Mouse (Mus musculus) 3T3-L1 (cell line): ENCODE data around the gene Ppm1h.
A peak's percentile ranks its signal among the peaks of the same experiment; 100 is the strongest.
"Not testable (repeated sequence)": the region's sequence is repeated elsewhere in the genome, so short reads cannot be mapped to it uniquely, and the experiment has no call there.

Experiments used
- DNase-seq: peaks from one replicate; pipeline ENCODE4 v3.0.0-alpha.2; 2015; ENCODE audit warnings: low read depth, low spot score

The Ppm1h gene

DNA sequence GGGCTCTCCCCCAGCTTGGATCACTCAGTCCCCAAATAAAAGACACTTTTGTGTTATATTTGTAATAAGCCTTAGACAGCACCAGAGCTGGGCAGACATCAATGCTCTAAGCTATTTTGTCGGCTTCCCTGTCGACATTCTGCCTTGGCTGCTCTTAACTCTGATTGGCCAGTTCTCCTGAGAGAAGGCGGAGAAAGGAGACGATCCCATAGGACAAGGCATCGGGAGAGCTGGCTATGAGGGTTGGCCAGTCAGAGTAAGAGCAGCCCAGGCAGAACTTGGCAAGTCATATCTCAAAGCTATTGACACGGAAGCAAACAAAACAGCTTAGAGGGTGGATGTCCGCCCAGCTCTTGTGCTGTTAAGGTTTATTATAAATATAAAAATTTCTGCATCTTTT, 243.7 kb downstream of the Ppm1h start:
- DNase-seq = no peak

DNA sequence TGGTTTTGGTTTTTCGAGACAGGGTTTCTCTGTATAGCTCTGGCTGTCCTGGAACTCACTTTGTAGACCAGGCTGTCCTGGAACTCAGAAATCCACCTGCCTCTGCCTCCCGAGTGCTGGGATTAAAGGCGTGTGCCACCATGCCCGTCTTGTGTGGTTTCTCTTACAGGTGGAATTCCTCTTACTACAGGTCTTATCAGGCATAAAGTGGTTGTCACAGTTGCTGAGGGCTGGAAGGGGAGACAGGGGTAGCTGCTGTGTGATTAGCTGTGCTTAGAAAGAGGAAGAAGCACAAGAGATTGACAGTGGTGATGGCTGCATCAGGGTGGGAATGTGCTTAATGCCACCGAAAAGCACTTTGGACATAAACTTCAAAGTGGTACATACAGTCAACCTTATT, 246.0 kb downstream of the Ppm1h start:
- DNase-seq = not testable (repeated sequence)

DNA sequence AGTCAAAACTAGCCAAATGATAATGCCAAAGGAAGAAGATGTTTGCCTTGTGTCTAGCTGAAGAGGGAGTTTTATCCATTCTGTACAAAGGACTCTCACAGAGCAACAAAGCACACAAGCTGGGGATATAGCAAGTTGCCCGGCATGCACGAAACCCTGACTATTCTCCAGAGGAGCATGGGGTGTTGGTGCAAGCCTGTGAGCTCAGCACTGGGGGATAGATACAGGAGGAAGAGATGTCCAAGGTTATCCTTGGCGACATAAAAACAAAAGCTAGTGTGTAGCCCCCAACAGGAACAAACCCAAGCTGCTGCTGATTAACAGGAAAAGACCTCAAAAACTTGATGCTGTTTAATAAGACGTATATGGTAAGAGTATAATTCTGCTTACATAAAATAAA, 247.7 kb downstream of the Ppm1h start:
- no peak for DNase-seq

DNA sequence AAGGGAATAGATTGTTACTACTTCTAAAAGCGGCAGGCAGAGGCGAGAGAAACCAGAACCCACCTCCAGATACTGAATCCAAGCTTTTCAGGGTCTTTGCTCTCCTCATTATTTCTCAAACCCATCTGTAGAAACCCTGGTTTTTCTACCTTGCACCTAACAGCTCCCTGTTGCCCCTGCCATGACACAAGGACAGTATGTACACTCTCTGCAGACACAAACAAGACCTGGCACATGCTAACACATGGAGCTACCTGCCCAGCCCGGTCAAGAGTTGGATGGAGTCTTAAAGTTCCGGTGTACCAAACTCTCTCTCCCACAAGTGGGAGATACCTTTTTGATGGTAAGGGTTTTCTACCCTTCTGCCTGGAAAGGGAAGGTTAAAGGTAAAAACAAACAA, 252.0 kb downstream of the Ppm1h start:
- no peak for DNase-seq

DNA sequence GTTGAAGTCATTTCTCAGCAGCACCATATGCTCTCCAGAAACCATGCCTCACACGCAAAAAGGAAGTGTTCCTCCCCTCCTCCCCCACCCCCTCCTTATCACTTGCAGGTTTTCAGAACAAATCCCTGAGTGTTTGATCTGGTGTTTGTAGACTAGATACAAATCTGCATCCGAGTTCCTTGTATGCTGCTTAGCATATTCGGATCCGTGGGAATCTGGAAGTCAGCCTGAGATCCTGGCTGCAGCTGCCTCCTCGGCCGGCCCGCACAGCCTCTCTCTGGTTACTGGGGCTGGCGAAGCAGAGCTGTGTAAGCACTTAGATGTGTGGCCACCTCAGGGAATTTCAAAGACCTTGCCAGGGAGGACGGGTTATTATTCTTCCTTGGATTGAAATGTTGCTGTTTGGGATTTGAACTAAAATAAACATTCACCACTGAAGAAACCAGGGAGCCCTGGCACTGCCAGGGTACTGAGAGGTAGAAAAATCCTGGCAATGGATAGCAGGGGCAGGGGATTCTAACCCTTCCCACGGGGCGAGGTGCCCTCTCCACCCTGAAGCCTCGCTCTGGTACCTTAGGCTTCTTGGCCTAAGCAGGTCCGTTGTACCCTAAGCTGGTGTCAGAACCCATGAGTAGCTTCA, 252.8 kb downstream of the Ppm1h start:
- no peak for DNase-seq

DNA sequence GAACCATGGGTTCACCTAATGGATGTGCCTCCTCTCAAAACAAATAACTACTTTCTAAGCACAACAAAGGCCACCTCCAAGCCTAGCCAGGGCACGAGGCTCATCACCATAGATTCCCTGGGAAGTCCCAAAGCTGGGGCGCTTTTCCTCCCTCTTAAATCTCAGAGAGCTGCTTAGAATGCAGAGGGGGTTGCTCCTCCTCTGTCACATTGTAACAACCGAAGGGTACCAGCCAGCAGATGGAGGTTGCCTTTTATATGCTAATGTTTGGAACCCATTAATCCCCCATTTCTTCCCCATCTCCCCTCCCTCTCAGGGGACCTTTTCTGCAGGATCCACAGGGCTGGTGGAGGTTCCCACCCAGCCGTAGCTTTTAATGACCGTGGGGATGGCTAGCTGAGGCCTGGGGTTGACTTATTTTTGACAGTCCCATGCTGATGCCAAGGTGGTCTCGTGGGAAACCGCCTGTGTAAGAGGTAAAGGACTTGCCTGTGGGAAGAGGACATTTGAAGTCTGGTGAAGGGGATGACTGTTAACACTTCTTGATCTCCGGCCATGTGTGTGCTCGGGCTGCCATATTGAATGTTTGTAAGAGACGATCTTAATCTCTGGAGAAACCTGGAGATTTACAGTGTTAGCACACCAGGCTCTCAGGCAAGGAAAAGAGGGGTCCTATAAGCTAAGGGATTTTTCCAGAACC, 253.4 kb downstream of the Ppm1h start:
- no peak for DNase-seq

DNA sequence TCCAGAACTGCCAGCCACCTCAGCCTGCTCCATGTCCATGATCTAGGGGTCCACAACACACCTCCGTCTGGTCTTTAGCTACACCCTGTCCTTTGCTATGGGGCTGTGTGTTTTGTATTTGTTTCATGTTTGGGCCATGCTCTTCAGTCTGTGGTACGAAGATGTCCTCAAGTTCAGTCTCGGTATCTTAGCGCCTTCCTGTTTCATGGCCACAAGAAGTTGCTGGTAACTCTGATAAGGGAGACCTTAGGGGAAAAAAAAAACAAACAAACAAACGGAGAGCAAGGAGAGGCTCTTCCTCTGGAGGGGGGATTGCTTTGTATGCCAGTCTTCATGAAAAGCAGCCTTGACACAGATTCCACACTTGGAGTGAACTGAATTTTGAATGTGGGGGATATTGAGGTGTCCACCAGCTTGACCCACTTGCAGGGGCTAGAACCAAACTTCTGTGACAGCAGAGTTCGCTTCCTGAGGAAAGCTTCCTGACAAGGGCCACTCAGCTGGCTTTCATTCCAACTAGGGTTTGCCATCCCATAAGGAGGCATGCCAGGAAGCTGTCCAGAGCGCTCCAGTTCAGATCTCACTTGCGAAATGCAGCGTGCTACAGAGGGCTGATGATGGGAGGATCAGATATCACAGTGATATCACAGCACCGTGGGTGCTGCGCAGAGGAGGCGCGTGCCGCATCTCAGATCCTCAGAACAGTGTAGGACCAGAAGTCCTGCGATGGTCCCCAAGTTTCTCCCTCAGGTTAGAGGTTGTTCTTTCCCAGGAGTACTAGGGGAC, 254.7 kb downstream of the Ppm1h start:
- peak; percentile 41 for DNase-seq

DNA sequence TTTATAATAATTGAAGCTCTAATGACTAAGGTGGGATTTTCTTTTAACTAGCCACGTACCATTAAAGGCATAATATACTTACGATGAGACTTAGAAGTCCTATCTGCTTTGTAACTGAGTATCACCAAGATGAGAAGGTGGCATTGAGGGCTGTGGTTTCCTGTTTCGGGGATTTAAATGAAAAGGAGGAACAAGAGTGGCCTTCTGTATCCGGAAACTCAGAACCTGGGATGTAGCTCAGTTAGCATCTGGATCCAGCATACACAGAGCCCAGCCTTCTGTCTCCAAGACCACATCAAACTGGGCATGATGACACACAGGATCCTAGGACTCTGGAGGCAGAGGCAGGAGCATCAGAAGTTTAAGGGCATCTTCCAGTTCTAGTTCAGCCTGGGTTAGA, 256.8 kb downstream of the Ppm1h start:
- DNase-seq = not testable (repeated sequence)

DNA sequence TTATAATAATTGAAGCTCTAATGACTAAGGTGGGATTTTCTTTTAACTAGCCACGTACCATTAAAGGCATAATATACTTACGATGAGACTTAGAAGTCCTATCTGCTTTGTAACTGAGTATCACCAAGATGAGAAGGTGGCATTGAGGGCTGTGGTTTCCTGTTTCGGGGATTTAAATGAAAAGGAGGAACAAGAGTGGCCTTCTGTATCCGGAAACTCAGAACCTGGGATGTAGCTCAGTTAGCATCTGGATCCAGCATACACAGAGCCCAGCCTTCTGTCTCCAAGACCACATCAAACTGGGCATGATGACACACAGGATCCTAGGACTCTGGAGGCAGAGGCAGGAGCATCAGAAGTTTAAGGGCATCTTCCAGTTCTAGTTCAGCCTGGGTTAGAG, 258.8 kb downstream of the Ppm1h start:
- DNase-seq = not testable (repeated sequence)

DNA sequence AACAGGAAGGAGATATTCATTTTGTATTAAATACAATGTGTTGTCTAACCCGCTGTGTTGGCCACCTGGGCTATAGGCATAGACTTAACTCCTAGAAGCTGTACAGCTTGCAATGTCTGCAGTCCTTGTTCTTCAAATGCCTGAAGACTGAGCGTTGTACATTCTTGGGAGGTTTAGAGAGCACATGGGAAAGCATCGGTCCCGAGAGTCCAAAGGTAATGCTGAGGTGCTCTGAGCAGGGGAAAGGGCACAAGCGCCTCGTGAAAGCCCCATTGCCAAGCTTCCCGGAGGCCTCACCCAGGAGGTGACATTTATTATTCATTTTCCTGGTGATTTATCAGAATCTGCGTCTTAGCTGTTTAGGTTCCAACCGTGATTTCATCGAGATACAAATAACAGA, 261.0 kb downstream of the Ppm1h start:
- DNase-seq = no peak

DNA sequence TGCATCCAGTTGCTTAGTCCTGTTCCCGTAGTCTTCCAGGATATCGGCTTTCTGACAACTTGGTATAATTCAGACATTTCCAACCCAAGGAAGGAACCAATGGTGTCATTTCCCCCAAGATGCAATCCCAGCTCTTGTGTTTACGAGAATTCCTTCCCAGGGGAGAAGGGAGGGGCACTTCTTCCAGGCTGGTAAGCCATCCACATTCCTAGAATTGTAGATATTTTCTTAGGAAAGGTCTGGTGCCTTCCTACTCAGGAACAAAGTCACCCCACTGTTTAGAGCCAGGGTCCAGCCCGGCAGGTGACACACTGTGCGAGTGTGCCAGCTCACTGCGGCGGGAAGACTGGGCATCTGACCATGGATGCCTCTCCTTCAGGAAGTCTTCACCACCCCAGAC, 264.2 kb downstream of the Ppm1h start:
- DNase-seq = peak; percentile 13

DNA sequence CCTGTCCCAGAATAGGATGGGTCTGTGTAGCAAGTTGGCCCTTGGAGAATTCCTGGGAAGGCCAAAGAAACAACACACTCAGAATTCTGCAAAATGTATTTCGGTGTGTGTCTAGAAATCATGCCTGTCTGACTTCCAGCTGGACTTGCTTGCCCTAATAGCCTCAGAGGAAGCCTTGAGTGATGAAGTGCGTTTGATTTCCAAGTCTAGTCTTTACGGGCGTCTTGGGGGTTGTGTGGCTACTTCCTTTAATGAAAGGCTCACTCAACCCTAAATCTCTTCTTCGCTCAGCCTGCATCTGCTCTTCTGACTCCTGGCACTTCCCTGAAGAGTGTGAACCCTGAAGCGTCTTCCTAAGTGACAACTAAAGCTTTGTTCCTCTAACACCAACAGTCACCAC, 265.3 kb downstream of the Ppm1h start:
- DNase-seq = no peak

DNA sequence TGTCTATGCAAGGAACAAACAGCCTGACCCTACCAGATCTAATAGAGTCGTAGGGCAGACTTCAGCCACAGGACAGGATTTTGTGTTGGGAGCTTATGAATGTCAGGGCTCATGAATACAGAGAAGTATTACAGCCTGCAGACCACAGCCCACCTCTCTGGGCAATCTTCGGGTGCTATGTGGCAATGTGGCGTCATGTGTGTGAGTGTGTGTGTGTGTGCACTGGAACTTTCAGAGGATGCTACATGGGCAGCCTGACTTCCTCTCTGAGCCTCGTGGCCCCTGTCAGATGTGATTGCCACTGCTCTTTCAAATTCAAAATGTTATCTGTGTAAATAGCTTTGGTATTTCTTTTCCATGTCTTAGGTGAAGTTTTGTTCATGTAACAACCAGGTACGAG, 266.3 kb downstream of the Ppm1h start:
- DNase-seq = no peak

DNA sequence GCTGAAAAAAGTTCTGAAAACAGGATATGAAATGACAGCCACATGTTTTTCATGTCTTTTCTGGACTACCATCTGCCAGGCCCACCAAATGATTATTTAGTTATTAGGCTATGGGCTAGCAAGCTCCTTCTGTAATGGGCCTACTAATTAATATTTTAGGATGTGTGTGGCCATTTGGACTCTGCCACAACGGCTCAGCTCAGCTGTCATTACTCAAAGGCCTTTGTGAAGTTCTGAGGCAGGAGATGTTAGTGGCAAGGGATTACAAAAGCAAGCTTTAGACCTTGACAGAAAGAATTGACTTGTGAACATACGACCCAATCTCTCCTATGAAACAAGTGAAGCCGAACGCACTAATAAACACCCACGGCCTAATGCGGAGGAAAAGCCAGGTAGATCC, 272.4 kb downstream of the Ppm1h start:
- no peak for DNase-seq

DNA sequence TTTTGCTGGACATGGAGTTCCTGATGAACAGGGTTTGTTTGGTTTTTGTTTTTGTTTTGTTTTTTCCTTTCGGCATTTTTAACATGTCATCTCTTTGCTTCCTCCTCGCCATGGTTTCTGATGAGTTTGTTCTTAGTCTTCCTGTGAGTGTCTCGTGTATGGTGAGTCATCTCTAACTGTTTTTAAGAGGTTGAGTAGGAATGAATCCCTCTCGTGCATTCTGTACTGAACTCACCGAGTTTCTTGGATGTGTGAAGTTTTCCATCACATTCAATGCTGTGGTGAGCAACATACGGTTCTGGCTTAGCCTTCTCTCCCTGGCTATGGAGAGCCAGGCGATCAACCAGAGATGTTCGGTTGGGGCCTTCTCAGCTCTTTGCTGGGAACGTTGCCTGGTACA, 275.0 kb downstream of the Ppm1h start:
- no peak for DNase-seq

DNA sequence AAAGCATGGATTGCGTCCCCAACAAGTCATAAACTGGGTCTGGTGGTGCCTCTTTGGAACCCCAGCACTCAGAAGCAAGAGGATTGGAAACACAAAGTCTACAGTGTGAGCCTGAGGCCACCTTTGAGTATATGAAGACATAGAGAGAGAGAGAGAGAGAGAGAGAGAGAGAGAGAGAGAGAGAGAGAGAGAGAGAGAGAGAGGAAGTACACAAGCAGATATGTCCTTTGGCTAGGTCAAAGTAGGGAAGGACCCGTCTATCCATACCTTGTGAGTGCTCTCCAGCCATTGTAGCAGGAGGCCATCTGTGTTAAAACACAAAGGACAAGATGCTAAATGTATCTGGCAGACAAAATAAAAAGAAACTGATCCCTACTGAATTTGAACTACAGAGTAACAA, 279.4 kb downstream of the Ppm1h start:
- no peak for DNase-seq

DNA sequence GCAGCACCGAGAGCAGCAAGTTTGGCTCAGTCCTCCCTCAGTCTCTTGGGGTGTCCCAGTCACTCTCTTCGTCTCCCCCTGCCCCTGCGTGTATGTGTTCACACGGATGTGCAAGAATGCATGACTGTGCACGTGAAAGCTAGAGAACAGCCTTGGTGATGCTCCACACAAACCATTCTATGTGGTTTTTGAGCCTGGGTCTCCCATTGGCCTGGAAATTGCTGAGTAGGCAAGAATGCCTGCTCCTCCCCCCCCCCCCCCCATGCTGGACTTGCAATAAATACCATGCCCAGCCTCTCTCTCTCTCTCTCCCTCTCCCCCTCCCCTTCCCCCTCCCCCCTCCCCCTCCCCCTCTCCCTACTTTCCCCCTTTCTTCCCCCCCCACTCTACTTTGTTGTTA, 280.1 kb downstream of the Ppm1h start:
- DNase-seq = no peak

DNA sequence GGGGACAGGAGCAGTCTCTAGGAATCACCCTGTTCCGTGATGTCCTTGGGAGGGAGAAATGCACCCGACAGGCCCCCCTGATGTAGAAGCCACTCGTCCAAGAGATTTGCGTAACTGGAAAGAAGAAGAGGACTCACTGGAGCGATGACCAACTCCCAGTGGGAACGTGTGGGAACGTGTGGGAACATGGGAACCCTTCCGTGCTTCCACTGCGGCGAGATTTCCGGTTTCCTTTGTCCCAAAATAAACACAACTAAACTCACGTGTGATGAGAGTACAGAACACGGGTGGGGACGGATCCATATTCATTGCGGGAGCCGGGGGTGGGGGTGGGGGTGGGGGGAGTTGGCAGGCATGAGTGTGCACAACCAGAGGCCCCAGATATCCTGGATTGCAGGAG, 281.7 kb downstream of the Ppm1h start:
- no peak for DNase-seq

DNA sequence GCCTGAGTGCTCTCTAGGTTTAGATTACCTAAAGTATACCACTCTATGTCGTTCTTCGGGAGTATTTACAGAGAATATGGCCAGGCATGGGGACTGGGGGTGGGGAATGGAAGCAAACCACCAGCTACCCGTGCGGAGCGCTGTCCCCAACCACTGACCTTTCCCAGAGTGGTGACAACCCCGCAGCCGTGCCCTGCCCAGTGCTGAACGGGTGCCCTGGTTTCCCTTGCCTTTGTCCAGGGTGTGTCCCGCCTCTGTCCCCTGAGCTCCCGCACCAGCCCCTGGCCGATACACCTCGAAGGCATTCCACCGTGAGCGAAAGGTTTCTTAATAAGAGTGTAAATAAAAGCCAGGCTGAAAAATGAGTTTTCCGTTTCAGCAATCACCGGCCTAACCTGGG, 282.2 kb downstream of the Ppm1h start:
- no peak for DNase-seq

DNA sequence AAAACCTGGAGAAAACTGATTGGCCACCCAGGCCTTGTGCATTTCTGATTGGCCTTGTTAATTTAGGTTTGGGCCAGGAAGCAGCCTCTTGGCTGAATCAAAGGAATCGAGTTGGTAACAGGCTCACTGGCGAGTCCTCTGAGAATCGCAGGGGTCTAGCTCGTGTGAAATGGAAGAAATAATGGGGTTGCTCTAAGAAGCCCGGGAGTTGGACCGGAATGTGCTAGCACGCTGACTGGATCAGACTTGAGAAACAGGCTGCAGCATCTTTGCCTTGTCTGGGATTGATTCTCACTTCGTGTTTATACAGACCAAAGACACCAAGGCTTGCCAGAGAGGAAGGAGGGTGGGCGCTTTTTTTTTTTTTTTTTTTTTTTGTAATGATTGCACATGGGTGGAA, 282.9 kb downstream of the Ppm1h start:
- no peak for DNase-seq

DNA sequence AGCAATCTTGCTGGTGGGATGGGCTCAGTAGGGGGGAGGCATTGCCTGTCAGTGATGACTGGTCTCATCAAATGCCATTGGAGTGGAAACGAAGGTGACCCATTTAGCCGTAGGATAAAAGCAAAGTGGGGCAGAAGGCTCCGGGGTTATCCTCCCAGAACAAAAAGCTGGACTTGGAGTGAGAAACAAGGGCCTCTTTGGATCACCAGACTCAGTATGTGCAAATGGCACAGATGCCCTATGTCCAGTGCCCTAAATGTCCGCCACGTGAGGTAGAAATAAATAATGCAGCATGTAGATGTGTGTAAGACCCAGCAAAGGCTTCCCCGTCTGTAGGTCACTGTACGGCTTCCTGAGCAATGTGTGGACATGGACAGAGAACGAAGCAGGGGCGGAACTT, 284.1 kb downstream of the Ppm1h start:
- DNase-seq = no peak

DNA sequence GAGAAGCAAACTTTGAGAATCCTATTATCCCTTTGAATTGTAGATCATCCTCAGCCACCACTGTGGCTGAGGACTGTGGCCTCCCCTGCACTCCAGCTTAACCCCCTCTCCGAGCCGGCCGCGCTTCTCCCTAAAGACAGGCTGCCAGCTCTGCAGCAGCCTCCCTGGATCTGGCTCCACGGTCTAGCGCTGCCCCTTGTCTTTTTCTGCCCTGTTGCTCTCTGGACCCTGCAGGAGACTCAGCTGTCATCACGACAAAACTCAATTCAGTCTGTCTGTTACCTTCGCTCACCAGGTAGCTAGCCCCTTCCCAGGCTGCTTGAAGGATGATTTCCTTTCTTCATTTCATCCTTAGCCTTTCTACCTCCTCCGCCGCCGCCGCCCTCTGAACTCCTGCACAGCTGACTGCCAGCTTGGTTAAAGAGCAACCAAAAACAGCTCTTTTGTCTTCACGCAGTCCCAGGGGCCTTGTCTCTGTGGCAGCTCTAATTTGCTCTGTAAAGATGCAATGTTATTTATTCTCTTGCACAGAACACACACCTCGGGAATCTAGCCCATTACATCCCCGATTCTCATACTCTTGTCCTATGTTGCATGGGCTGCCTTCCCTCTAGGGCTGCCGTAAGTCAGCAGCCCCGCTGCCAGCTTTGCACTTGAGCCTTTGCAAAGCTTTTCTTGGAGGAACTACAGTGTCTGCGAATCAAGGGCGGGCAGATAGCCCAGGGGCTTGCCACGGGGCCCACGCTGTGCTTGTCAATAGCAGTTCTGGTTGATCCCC, 285.1 kb downstream of the Ppm1h start:
- DNase-seq = no peak
